Mouse (Mus musculus) natural killer cell, adult 2 months (primary cell): ENCODE measurements around the gene Rps6kb1.
"Not testable (repeated sequence)": the region's sequence is repeated elsewhere in the genome, so short reads cannot be mapped to it uniquely, and the experiment has no call there.

Experiments
- DNase-seq, 2 experiments: peaks; one replicate each; pipeline ENCODE4 v3.0.0; 2022; ENCODE audit warnings: low spot score in 2 of 2

Gene Rps6kb1

GRCm38 (mm10) chr11:86540476-86540845, 4.1 kb downstream of the Rps6kb1 start:
- no peak for DNase-seq

DNA sequence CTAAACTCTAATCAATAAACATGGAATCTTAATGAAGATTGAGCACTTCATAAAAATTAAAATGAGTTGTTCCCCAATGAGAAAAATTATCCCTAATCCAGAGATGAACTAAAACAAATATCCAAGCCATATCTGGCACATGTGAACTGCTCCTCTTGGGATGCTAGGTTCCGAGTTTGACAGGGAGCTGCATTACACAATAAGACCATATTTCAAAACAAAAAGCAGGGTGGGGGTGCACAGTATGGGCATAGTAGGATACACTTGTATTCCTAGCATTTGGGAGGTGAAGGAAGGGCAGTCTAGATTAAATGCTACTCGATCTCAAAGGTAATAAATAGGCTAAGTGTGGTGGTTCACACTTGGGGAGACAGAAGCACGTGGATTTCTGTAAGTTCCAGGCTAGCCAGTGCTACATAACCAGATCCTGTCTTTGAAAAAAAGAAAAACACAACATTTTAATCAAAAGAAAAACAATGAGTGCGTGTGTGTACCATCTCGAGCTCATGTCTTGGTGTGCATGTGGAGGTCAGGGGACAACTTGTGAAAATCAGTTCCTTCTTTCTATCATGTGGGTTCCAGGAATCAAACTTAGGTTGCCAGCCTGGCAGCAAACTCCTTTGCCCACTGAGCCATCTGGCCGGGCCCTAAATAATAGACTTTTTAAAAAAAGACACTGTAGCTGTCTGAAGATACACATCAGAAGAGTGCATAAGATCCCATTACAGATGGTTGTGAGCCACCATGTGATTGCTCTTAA, 4.7 kb downstream of the Rps6kb1 start:
- no peak for DNase-seq

GRCm38 (mm10) chr11:86538786-86539185, 5.8 kb downstream of the Rps6kb1 start:
- DNase-seq, result no peak

DNA sequence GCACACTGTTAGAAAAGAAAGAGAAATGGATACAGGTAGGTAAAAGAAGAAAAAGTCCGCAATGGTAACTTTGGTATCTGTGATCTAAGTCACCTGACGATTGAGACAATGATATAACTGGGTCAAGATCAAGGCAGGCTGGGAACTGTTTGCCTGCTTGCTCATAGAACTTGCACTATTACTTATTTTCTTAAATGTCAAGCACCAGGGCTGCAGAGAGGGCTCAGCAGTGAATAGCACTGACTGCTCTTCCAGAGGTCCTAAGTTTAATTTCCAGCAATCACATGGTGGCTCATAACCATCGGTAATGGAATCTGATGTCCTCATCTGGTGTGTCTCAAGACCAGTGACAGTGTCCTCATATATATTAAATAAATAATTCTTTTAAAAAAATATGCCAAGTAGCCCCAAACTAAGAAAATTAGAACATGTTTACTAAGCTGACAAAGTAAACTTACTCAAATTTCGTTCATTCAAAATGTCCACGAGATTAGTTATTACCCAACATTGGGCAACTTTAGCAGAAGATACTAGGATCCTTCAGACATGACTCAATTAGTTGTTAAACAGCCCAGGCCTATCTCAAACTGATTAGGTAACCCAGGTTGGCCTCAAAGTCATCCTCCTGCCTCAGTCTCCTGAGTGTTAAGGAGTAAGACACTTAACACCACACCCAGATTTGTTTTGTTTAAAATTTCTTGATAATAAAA, 10.2 kb downstream of the Rps6kb1 start:
- no peak for DNase-seq

DNA sequence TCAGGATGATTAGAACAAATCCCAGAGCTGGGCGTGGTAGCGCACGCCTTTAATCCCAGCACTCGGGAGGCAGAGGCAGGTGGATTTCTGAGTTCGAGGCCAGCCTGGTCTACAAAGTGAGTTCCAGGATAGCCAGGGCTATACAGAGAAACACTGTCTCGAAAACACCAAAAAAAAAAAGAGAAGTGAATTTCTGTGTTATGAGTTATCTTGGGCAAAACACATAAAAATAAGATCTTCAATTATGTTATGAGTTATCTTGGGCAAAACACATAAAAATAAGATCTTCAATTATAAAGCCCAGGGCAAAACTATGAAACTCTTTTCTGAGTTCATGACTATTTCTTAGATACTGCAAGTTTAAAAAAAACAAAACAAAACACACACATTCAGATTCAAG, 11.3 kb downstream of the Rps6kb1 start:
- not testable (repeated sequence) for DNase-seq

- peak in 1 of 2 experiments; percentile 23 for DNase-seq
Measured at GRCm38 (mm10) chr11:86532834-86533233, 11.8 kb downstream of the Rps6kb1 start.

- no peak for DNase-seq
Measured at GRCm38 (mm10) chr11:86527528-86527927, 17.1 kb downstream of the Rps6kb1 start.

DNA sequence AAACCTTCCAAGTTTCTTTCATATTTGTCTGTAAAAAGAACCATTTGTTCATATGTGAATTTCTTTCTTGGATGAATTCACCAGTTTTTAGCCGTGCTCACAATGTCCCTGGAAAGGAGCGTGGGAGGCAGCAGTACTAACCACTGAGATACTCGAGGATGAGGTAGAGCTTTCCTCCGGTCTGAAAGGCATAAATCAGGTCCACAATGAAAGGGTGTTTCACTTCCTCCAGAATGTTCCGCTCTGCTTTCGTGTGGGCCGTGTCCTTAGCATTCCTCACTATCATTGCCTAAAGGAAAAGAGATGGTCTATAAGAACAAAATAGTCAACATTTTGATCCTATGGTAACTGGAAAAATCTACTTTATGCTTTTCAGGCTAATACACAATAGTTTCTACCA, 24.9 kb downstream of the Rps6kb1 start:
- no peak for DNase-seq

DNA sequence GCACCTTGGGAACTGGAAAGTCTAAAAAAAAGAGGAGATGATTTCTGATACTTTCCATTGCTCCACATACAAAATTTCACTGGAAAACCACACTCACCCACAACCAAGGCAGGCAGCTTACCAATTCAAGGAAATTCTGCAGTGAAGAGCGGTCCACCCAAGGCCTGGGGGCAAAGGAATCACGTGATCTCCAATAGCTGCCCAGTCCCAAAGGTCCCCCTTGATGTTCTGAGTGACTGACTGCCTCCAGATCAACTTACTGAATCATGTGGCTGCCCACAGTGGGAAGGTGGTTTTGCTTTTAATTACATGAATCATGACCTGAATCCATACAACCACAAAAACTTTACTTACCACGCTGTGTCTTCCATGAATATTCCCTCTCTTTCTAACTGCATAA, 27.4 kb downstream of the Rps6kb1 start:
- DNase-seq, result no peak

DNA sequence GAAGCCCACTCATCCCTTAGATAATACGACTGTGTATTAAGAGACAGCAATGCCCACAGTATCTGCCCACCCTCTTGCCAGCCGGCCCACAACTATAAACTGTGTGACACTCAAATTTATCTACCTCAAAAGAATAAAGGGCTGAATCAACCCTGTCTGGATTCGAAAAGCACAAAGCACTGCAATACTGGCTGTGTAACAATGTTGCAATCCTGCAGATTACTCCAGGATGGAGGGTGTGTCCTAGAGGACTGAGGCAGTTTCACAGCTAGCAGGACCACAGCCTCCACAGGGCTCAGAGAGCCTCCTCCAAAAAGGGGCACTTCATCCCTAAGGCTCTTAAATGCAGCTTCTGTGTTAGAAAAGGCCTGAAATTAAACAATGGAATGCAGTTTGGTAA, 28.0 kb downstream of the Rps6kb1 start:
- DNase-seq, result no peak

DNA sequence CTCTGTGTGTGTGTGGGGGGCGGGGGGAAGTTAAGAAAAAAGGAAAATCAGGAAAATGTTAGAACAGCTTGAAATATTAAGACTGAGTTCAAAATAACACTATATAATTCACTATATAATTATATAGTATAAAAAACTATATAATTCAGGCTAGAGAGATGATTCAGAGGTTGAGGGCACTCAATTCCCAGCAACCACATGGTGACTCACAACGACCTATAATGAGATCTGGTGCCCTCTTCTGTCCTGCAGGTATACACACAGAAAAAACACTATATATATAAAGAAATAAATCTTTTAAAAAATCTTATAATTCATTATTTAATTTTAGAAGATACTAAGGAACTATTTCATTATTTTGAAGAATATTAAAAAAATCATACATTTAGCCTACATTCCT, 36.6 kb downstream of the Rps6kb1 start:
- no peak for DNase-seq

DNA sequence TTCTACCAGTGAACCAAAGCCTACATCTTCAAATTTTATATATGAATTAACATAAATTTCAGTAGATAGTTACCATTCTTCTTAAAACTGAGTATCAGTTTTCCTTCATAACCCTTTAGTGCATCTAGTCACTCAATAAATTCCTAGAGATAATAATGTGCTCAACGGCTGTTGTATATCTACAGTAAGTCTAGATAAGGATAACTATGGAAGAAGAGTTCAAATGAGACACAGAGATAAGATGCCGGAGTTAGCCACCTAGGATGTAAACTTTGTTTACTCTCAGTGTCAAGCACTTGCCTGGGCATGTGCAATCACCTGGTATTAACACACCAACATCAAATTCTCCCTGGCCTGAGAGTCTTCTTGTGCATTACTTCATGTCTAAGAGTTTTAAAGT, 37.3 kb downstream of the Rps6kb1 start:
- no peak for DNase-seq

DNA sequence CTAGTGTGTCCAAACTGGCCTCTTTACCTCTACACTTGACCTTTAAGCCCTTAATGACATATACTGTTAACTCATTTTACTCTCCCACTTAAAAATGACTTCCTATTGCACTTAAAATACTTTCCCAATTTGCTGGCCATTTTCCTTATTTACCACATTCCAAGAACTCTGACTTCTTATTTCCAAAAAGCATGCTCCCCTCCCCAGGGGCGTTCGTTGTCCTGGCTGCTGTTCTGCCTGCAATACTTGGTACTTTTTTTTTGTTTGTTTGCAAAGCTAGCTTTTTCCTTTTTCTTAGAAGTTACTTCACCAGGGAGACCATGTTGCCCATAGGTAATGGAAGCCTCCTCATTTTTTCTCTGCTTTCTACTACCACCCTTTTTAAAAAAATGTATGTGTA, 41.5 kb downstream of the Rps6kb1 start:
- DNase-seq, result no peak

- DNase-seq, result no peak
Measured at GRCm38 (mm10) chr11:86500795-86501194, 43.8 kb downstream of the Rps6kb1 start.

- DNase-seq, result no peak
Measured at GRCm38 (mm10) chr11:86497908-86498307, 46.7 kb downstream of the Rps6kb1 start.

DNA sequence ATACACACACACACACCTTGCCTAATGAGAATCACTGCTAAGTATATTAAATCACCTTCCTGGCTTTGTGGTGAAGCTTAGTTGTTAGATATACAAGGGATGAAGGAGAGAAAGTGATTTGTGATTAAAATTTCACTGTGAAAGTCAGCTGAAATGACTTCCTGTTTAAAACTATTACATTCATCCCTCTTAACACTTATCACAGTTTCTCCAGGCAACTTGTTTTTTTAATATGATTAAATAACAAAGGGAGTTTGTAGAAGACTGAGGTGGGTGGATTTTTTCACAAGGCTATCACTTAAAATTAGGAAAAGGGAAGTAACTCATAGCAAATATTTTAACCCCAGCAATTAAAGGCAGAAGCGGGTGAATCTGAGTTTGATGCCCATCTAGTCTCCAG, 47.2 kb downstream of the Rps6kb1 start:
- no peak for DNase-seq

DNA sequence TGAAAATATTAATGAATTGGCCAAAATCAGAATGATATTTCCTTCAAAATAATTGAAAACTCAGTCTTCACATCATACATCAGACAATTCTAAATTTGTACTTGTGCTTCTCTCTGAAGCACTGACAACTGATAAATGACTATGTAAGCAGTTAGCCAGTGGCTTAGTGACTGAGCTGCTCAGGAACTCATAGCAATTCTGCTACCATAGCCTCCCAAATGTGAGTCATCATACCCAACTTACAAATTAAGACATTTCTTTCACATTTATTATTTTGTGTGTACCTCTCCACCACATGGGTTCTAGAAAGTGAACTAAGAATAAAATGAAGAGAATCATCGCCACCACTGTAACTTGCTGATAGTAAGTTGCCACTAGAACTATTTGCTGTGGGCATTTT, 53.8 kb downstream of the Rps6kb1 start:
- no peak for DNase-seq

DNA sequence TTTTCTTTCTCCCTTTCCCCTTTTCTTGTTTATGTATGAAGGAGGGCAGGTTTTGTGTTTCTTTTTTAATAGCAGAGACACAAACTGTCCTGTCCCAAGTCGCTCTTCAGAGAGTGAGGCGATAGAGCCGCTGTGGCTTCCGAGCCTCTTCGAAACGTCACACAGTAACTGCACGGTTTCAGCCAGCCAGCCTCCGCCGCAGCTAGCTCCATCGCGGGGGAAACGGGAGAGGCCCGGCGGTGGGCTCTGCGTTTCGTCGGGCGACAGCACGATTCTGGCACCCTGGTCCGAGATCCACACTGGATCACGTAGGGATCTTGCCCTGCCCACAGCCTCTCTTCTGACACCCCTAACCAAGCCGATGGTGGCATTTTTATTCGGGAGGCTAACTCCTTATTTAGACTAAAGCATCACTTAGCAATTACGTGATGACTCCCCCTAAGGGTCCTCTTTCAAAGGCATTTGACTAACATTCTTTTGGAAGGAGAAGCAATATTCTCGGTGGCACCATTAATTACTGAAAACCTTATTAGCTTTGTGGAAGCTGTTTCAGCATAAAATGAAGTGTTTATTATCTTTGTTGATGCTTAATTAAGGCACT, 59.6 kb downstream of the Rps6kb1 start:
- DNase-seq, result no peak

- peak; percentile 98 to 99 for DNase-seq
Measured at GRCm38 (mm10) chr11:86484101-86484868, 60.3 kb downstream of the Rps6kb1 start, which contains the start of gene Rnft1. Gene Rnft1, plus strand, starts transcription at chr11:86484657.

DNA sequence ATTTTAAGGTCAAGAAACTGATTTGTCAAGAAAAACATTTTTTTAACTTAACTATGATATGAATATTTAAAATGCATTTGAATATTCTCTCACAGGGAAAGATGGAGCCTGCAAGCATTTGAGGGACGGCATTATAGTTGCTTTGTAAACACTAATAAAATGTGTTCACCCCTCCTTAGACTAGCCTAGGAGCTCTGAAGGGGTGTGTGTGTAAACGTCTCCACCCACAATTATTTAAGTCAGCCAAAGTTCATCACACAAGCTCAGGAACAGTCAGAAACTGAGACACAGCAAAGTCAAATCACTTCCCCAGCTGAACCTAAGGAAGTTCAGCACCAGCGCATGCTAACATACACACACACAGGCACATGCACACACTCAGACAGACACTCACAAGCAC, 71.0 kb downstream of the Rps6kb1 start:
- DNase-seq, result no peak

- no peak for DNase-seq
Measured at GRCm38 (mm10) chr11:86472771-86473171, 71.8 kb downstream of the Rps6kb1 start.

GRCm38 (mm10) chr11:86471785-86472184, 72.8 kb downstream of the Rps6kb1 start:
- DNase-seq, result no peak
